Mouse (Mus musculus) T-helper 17 cell (primary cell): ENCODE data around the gene Prkci.

Experiments used
- in situ Hi-C, 2 experiments: fragments of 300-600 bp; cut with MboI, MseI; formaldehyde crosslinking; loops; 1 replicate in 1 of 2; 2 replicates in 1 of 2; pipeline ENCODE4 v1.15.1; 2025; ENCODE audit warnings: high pct_unique_total_duplicates in 2 of 2

Gene Prkci

GRCm38 (mm10) chr3:30995283-30995898, at the start of gene Prkci:
Gene Prkci, plus strand, starts transcription at chr3:30995747.
- in situ Hi-C loops, result no loop called here

- in situ Hi-C loops, result no loop called here
Observed at GRCm38 (mm10) chr3:30951652-30952051, 43.9 kb upstream of the Prkci start.

- in situ Hi-C loops, result no loop called here
Observed at GRCm38 (mm10) chr3:30952273-30953070, 43.1 kb upstream of the Prkci start.

DNA sequence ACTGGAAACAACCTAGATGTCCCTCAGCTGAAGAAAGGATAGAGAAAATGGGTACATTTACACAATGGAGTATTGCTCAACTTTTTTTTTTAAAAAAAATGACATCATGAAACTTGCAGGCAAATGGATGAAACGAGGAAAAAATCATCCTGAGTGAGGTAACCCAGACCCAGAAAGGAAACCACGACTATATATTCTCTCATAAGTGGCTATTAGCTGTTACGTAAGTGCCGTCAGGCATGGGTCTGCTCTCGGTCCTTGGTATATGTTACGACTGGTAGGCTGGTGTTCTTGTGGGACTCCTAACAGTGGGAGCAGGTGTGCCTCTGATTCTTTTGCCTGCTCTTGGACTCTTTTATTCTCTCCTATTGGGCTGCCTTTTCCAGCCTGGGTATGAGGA, 39.2 kb upstream of the Prkci start:
- in situ Hi-C loops, result no loop called here

DNA sequence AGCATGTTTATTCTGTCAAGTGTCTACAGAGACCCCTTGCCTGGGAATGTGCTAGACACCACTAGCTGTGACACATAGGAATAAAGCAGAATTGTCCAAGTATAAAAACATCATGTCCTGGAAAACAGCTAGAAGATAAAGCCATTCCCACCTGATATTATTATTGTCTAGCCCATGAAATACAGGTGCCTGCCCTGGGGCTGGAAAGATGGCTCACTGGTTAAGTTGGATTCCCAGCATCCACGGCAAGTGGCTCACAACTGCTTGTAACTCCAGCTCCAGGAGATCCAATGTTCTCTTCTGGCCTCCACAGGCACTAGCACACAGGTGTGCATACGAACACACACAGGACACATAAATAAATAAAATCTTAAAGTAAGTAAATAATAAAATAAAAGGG, 36.8 kb upstream of the Prkci start:
- in situ Hi-C loops, result no loop called here

- in situ Hi-C loops, result loop anchor here in 1 of 2 experiments (10.0 kb wide), 1 partner anchor 175 kb away; no protein-coding TSS in a partner anchor
Observed at GRCm38 (mm10) chr3:30959868-30960831, 35.4 kb upstream of the Prkci start.

DNA sequence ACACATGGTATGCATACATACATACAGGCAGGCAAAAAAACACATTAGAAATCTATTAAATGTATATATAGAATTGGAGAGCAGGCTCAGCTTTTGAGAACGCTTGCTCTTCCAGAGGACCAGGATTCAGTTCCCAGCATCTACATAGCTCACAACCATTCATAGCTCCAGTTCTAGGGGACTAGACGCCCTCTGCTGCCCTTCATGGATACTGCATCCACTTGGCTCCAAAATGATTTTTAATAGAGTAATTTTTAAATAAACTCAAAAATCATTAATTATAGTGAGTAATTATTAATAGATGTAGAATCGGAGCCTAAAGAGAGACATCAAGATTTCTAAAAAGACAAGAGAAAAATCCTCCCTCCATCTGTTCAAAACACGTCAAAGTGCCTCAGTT, 32.4 kb upstream of the Prkci start:
- in situ Hi-C loops, result loop anchor here in 1 of 2 experiments (10.0 kb wide), 1 partner anchor 172 kb away; no protein-coding TSS in a partner anchor

GRCm38 (mm10) chr3:30964216-30964615, 31.3 kb upstream of the Prkci start:
- in situ Hi-C loops, result loop anchor here in 1 of 2 experiments (10.0 kb wide), 1 partner anchor 171 kb away; no protein-coding TSS in a partner anchor

DNA sequence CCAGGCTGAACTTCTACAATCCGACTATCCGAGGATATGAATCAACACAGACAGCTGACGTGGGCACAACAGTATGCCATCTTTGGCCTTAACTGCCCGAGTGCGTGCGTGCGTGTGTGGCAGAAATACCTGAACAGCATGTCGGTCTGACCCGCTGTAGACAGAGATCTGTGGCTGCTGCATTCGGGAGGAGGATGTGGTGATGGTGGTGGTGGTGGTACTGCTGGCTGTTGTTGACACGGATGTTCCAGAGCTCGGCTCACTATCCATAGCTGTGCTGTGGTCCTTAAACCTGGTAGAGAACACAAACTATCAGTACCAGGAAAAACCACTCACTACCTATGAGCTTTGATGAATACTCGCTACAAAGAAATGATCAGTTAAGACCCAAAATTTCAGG, 29.9 kb upstream of the Prkci start:
- in situ Hi-C loops, result loop anchor here in 1 of 2 experiments (10.0 kb wide), 1 partner anchor 169 kb away; no protein-coding TSS in a partner anchor

DNA sequence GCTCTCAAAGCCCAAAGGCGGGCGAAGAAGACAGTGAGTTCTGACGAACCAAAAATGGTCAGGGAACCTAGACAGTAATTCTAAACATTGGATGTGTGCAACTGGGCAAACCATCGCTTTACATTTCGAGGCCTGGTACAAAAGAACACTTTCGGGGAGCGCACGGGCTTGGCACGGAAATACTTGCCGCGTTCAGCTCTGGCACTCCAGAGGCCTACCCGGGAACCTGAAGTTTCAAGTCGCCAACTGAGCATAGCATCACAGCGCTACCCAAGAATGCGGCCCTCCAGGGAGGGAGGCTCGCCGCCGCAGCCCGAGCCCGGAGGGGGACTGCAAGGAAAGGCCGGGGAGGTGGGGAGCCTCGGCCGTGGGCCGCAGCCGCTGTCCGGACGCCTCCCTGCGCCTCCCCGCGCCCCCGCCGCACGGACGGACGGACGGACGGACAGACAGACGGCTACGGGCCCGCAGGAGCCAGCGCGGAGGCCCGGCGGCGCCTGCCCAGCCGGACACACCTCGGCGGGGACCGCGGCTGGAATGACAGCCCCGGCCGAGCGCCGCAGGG, 26.9 kb upstream of the Prkci start:
- in situ Hi-C loops, result loop anchor here in 1 of 2 experiments (10.0 kb wide), 1 partner anchor 166 kb away; no protein-coding TSS in a partner anchor

DNA sequence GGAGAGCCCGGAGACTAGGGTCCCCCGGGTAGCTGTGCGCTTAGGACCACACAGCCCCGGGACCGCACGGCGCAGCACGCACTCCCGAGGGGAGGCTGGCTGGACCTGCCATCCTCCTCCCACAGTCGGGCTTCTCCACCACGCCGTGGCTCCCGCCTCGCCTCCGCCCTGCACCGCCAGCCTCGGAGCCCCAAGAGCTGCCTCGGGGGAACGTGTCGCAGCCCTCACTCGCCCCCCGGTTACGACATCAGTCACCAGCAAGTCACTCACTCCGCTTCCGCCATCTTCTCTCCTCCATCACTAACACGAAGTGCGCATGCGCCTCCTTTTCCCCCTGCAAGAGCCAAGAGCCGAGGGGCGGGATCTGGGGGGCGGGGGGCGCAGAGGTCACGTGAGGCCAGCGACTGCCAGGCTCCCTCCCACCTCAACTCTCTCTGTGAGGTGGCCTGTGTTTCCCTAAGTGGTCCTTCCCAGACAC, 26.4 kb upstream of the Prkci start, which contains the start of gene Phc3:
Gene Phc3, minus strand, starts transcription at position 312 of the 478 bp plus-strand sequence.
- in situ Hi-C loops, result loop anchor here in 1 of 2 experiments (10.0 kb wide), 1 partner anchor 166 kb away; no protein-coding TSS in a partner anchor

DNA sequence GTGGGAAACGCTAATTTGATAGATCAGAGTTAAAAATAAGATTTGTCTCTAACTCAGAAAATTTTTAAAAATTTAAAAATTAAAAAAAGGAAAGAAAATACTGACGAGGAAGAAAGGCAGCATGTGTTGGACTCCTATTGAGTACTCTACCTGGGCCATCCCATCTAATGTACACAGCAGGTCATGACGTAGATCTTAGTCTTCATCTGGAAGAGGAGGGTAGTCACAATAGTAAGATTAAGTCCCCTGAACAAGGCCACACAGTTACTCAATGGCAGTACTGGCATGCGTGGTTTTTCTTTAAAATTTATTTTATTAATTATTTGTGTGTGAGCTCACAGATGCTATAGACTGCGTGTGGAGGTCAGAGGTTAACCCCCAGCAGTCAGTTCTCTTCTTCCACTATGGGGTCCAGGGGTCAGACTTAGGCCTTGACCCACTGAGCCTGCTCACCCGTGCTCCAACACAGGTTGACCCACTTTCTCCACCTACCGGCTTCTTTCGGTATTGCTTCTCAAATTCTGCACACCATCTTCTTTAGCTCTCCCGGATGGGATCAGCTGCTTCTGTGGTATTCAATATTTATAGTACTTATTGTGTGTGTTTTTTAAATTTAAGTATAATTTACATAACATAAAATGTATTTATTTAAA, 20.3 kb upstream of the Prkci start:
- in situ Hi-C loops, result loop anchor here in 1 of 2 experiments (10.0 kb wide), 1 partner anchor 370 kb away; the partner anchor contains the start of gene Mynn

- in situ Hi-C loops, result loop anchor here in 1 of 2 experiments (10.0 kb wide), 1 partner anchor 372 kb away; the partner anchor contains the start of gene Mynn
Observed at GRCm38 (mm10) chr3:30976991-30977603, 18.4 kb upstream of the Prkci start.

DNA sequence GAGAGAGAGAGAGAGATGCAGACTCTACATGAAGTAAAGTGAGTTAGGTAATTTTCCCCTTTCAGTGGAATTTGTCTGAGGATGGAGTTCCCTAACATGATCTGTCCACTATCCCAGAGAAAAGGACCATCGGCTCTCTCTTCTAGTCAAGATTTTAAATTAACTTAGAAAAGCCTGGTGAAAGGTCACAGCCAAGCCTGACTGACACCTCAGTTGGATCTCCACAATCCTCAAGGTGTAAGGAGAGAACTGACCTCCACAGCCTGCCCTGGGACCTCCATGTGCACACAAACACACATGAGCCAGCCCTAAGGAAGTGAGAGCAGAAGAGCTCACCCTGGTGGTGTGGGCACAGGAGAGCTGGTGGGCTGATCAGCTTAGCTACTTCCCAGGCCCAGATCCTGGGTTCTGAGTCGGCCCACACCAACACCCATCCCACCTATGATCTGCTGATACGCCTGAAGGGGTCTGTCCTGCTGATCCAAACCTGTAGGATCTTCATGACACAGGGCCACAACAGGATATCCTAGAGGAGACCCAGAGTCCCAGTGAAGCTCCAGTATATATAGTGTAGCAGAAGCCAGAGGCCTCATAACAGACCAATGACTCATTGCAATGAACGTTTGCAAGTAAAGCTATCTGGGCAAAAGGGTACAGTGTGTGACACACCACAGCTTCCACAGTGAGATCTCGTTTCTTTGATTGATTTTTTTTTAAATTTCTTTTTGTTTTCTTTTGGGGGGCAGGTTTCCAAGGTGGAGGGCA, 13.7 kb upstream of the Prkci start:
- in situ Hi-C loops, result loop anchor here in 1 of 2 experiments (5.0 kb wide), 1 partner anchor 56 kb away; no protein-coding TSS in a partner anchor

DNA sequence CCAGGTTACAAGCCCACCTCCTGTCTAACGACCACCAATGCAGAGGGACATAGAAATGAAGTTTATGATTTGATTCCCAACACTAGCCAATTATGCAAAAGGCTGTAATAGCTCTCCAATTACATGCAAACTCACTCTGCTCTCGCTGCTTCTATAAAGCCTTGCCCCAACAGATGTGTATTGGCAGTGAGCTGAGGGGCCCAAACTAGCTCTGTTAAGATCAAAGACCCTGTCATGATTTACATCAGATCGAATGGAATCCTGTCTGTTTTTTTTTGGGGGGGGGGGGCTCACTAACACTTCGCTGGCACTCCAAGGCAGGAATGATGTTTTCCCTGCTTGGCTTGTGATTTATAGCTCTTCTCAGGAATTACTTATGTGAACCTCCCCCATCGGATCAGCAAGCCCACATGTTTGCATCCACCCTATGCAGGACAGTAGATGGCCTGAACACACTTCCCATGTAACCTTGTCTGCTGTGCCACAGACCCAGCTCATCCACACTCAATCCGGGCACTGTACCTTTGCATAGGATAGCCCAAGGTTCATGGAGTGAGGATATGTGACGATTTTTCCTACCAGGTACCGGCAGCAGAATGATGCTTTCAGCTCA, 12.5 kb upstream of the Prkci start:
- in situ Hi-C loops, result loop anchor here in 1 of 2 experiments (5.0 kb wide), 1 partner anchor 54 kb away; no protein-coding TSS in a partner anchor

- in situ Hi-C loops, result no loop called here
Observed at GRCm38 (mm10) chr3:30987396-30988318, 7.9 kb upstream of the Prkci start.

- in situ Hi-C loops, result no loop called here
Observed at GRCm38 (mm10) chr3:30992161-30992560, 3.4 kb upstream of the Prkci start.
